Comparison of ENCODE assay signal across 16 mouse cellular contexts in genomic region chr15:5777074-5777473, GRCm38 (mm10).
A peak's percentile ranks its signal among the peaks of the same experiment; 100 is the strongest.
DNase-seq lines count a peak whose midpoint lies in the region; TF ChIP-seq lines count a peak whose summit lies in the region.
"Had no signal": no experiment of that assay in that cellular context is flagged by ENCODE, and none has a peak within 500 bp of the region (broad histone marks: within the 10 kb centered on the region; RNA-seq: fewer than 3 reads in every experiment).

No protein-coding gene starts in this region.

- no peak for TF ChIP-seq EP300 in heart, adult 2 months (IDR thresholded peaks at IDR 0.05; ENCODE audit: insufficient read depth, low read depth, low read length)

- no peak for TF ChIP-seq POLR2A in kidney, adult 2 months (IDR thresholded peaks at IDR 0.05; ENCODE audit: low read depth, low read length)
- TF ChIP-seq POLR2A in heart, adult 2 months (IDR thresholded peaks at IDR 0.05; ENCODE audit: insufficient read depth, low read depth, low read length), result no peak

- no peak overlapping the region for H3K4me3 ChIP-seq in kidney, adult 2 months (ENCODE audit: insufficient read depth, low read depth, low read length)
- H3K4me3 ChIP-seq in heart, adult 2 months, result no peak overlapping the region
- H3K4me3 ChIP-seq: embryonic facial prominence, embryonic 10.5 days; forebrain, embryonic 15.5 days; heart, embryonic 12.5 days; hindbrain, embryonic 10.5 days had no signal

- 81% methylated on average over 4 of the region's 4 CpGs for whole genome bisulfite sequencing in kidney, adult 2 months
- WGBS in heart, adult 2 months, result 63% methylated on average over 4 of the region's 4 CpGs

- no peaks in the 10 kb centered on the region for H3K79me2 ChIP-seq in heart, adult 2 months (replicated peaks; ENCODE audit: control insufficient read depth, insufficient read depth, low read length)

- no peak overlapping the region for H3K9ac ChIP-seq in heart, adult 2 months (ENCODE audit: low read depth, low read length)
- H3K9ac ChIP-seq: forebrain, embryonic 15.5 days; heart, embryonic 12.5 days; hindbrain, embryonic 14.5 days had no signal

- no peaks in the 10 kb centered on the region for H3K4me1 ChIP-seq in kidney, adult 2 months (ENCODE audit: control insufficient read depth, insufficient read depth, low read length)
- no peaks in the 10 kb centered on the region for H3K4me1 ChIP-seq in heart, adult 2 months (ENCODE audit: control insufficient read depth, insufficient read depth, low read length)
- H3K4me1 ChIP-seq: embryonic facial prominence, embryonic 10.5 days; forebrain, embryonic 15.5 days; heart, embryonic 12.5 days; hindbrain, embryonic 10.5 days had no signal

- intact Hi-C loops in heart, adult 2 months (cut with DNase I), result no loop called here

- no peaks in the 10 kb centered on the region for H3K36me3 ChIP-seq in kidney, adult 2 months (ENCODE audit: control insufficient read depth, insufficient read depth, low read length)
- H3K36me3 ChIP-seq in heart, adult 2 months (ENCODE audit: control insufficient read depth, insufficient read depth, low read length), result no peaks in the 10 kb centered on the region
- H3K36me3 ChIP-seq: embryonic facial prominence, embryonic 10.5 days; forebrain, embryonic 15.5 days; G1E; heart, embryonic 12.5 days; hindbrain, embryonic 10.5 days had no signal

- peak; percentile 59 for DNase-seq in CD4-positive, CD25-positive, alpha-beta regulatory T cell, adult 2 months (ENCODE audit: low read depth, low spot score)
- peak; percentile 60 for DNase-seq in induced T-regulatory cell, adult 2 months (ENCODE audit: low read depth)
- DNase-seq in thymus, postnatal 10 days (ENCODE audit: low spot score in 2 of 2), result peak; percentile 7 to 20
- peak; percentile 27 for DNase-seq in thymus, postnatal 4 days
- DNase-seq in kidney, adult 2 months, result no peak
- no peak for DNase-seq in heart, adult 2 months
- no peak for DNase-seq in gastrocnemius, postnatal 10 days
- DNase-seq: adrenal gland, postnatal 10 days; cerebellum, adult 11-12 months; cerebellum, adult 9-11 months had no signal

- no peak for TF ChIP-seq CTCF in kidney, adult 2 months (conservative IDR thresholded peaks at IDR 0.05; ENCODE audit: insufficient read depth, insufficient read length, low read depth, low read length)
- no peak for TF ChIP-seq CTCF in heart, adult 2 months (IDR thresholded peaks at IDR 0.05)

- H3K27me3 ChIP-seq in kidney, adult 2 months (replicated peaks; ENCODE audit: control insufficient read depth, insufficient read depth, low read length), result no peaks in the 10 kb centered on the region
- no peaks in the 10 kb centered on the region for H3K27me3 ChIP-seq in heart, adult 2 months (ENCODE audit: control insufficient read depth, insufficient read depth, low read length)
- H3K27me3 ChIP-seq: forebrain, embryonic 15.5 days; heart, embryonic 12.5 days had no signal

- H3K27ac ChIP-seq in kidney, adult 2 months (ENCODE audit: insufficient read depth, low read depth, low read length), result no peak overlapping the region
- H3K27ac ChIP-seq in heart, adult 2 months, result no peak overlapping the region
- H3K27ac ChIP-seq: embryonic facial prominence, embryonic 10.5 days; forebrain, embryonic 15.5 days; hindbrain, embryonic 10.5 days; hindbrain, embryonic 14.5 days had no signal

Comparison
In these comparisons a context has a peak if more than half of its experiments do, and no peak if none do; other contexts are left out.
1. DNase-seq: peak in CD4-positive, CD25-positive, alpha-beta regulatory T cell, adult 2 months (single experiment), induced T-regulatory cell, adult 2 months (single experiment), thymus, postnatal 10 days (2 of 2) and thymus, postnatal 4 days (single experiment); none in kidney, adult 2 months (single experiment), heart, adult 2 months (0 of 2) and gastrocnemius, postnatal 10 days (single experiment).